Mouse (Mus musculus) heart, embryonic 11.5 days (tissue): ENCODE data around the gene Snd1. TPM values are rescaled to one million over a fixed set of nuclear protein-coding genes. Genes with fewer than 3 reads are reported as not detected.

Experiments used
- ATAC-seq: fragments of 200-750 bp; cut with Nextera tagmentation; replicated peaks from 2 replicates; pipeline ENCODE4 v1.8.0; 2017; ENCODE audit warnings: moderate library complexity; ENCODE audit not compliant: insufficient number of reproducible peaks, low FRiP score, low TSS enrichment
- H3K27ac ChIP-seq: fragments of 300-500 bp; sonication (generic); 2 replicates; pipeline ENCODE4 v1.5.1; 2014; ENCODE audit warnings: mild to moderate bottlenecking, low read depth, low read length
- H3K27me3 ChIP-seq: fragments of 300-500 bp; sonication (generic); 2 replicates; pipeline ENCODE4 v1.6.1; 2014; ENCODE audit warnings: mild to moderate bottlenecking, low read length, mixed read lengths; ENCODE audit not compliant: control insufficient read depth, insufficient read depth
- H3K36me3 ChIP-seq: fragments of 300-500 bp; sonication (generic); 2 replicates; pipeline ENCODE4 v1.6.1; 2014; ENCODE audit warnings: mild to moderate bottlenecking, low read length, moderate library complexity, mixed read lengths; ENCODE audit not compliant: control insufficient read depth, insufficient read depth
- H3K4me1 ChIP-seq: fragments of 300-500 bp; sonication (generic); 2 replicates; pipeline ENCODE4 v1.6.1; 2014; ENCODE audit warnings: low read length; ENCODE audit not compliant: control insufficient read depth, insufficient read depth
- H3K4me2 ChIP-seq: fragments of 300-500 bp; sonication (generic); 2 replicates; pipeline ENCODE4 v1.6.1; 2014; ENCODE audit warnings: mild to moderate bottlenecking, moderate library complexity
- H3K4me3 ChIP-seq: fragments of 300-500 bp; sonication (generic); 2 replicates; pipeline ENCODE4 v1.5.1; 2014; ENCODE audit warnings: low read depth, low read length
- H3K9ac ChIP-seq: fragments of 300-500 bp; sonication (generic); 2 replicates; pipeline ENCODE4 v1.6.1; 2014; ENCODE audit warnings: mild to moderate bottlenecking, low read depth, low read length, moderate library complexity
- H3K9me3 ChIP-seq: fragments of 300-500 bp; sonication (generic); replicated peaks from 2 replicates; pipeline ENCODE4 v1.6.1; 2016; ENCODE audit warnings: low read length; ENCODE audit not compliant: control insufficient read depth
- WGBS: fragments of 180-500 bp; shearing (Covaris S2); extraction: QIAGEN DNeasy Blood & Tissue Kit; methylation state at CpG from one replicate; pipeline ENCODE4 v1.1.7; 2014; ENCODE audit not compliant: insufficient replicate concordance; 5-methylcytosine and 5-hydroxymethylcytosine counted together
- polyA plus RNA-seq: library from polyadenylated mRNA; unstranded; fragments of >200 nt; fragmentation: Nextera tagmentation; extraction: Ambion mirVana; gene quantifications from 2 replicates; pipeline ENCODE4 v1.2.1, GENCODE M21; 2014

Snd1 gene
- polyA plus RNA-seq, 1 experiment from 2014 or later, result 87.9 TPM

DNA sequence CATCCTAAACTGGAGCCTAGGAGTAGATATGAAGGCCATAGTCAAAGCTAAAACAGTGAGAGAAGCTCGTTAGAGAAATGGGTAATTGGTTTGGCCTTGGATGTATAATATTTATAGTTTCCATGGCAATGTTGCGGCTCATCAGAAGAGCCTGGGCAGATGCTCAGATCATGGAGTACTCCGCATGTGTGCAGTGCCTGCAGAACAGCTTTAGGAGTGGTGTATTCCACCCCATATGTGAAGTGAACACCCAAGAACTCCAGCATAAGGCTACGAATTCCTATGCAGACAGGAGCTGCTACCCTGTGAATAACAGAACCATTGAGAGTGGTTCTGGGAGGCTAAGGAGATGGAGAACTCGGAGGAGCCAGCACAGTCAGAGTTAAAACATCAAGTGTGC lies 272.1 kb downstream of the Snd1 start:
- Histone ChIP-seq H3K27ac (no peak overlapping the region), H3K9me3 (no peaks in the 10 kb centered on the region), H3K36me3 (peaks cover 4% of the 10 kb centered on the region), H3K9ac (no peak overlapping the region), H3K4me2 (no peak overlapping the region), H3K4me3 (no peak overlapping the region), H3K27me3 (no peaks in the 10 kb centered on the region), H3K4me1 (peaks cover 20% of the 10 kb centered on the region)
- 88% methylated on average over 5 of the region's 5 CpGs for WGBS
- ATAC-seq, result no peak

DNA sequence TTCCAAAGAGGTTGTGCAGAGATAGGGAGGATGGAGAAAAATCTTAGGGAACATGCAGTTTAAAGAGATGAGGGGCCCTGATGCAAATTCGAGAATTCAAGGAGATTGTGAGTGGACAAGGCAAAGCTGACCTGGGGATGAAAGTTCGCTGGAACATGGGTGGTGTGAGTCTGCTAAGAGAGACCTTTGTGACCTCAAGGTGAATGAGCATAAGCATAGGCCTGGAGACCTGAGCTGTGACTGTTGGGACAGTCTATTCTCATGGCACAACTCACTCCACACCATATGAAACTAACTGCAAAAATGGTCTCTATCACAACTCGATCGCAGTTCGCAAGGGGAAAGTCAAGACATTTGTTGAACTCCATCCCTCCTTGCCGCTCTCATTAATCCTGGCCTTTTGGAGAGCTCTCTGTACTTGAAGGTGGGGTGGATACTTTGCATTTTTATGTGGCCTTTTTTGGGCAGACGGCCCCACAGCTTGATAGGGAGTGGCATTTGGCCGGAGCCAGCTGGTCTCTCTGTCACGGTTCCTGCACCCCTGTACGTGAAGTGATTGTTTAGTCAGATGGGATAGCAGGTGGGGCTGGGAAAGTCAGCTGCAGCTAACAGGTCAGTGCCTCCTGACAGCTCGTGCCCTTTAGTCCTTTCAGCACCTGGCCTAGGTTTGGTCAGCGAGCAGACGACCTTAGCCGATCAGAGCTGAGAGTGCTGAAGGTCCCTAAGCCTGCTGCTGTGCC lies 273.2 kb downstream of the Snd1 start:
- ATAC-seq, result no peak
- Histone ChIP-seq H3K36me3 (peaks cover 4% of the 10 kb centered on the region), H3K27ac (no peak overlapping the region), H3K4me2 (no peak overlapping the region), H3K4me1 (peaks cover 16% of the 10 kb centered on the region), H3K9ac (no peak overlapping the region), H3K27me3 (no peaks in the 10 kb centered on the region), H3K9me3 (no peaks in the 10 kb centered on the region), H3K4me3 (no peak overlapping the region)
- WGBS, result 62% methylated on average over 14 of the region's 14 CpGs

DNA sequence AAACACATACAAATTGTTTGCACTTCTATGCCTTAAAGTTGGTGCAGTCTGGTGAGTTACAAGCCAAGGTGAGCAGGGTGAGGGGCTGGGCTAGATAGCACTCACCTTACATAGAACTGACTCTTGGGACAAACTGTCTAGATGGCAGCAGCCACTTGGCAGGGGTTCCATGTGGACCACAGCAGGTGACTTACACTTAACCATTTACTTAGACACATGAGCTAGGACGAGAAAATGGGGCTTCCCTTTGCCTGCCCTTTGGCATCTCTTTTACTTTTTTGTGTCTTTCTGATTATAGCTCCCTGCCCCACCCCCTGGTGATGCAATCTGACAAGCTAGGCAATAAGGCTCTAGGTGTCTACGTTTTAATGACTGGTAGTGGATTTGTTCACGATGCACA lies 274.3 kb downstream of the Snd1 start:
- no peak for ATAC-seq
- no peaks in the 10 kb centered on the region for H3K9me3 ChIP-seq
- no peak overlapping the region for H3K4me3 ChIP-seq
- H3K9ac ChIP-seq, result no peak overlapping the region
- H3K4me1 ChIP-seq, result peaks cover 5% of the 10 kb centered on the region
- no peaks in the 10 kb centered on the region for H3K27me3 ChIP-seq
- H3K36me3 ChIP-seq, result peaks cover 4% of the 10 kb centered on the region
- 78% methylated on average over 3 of the region's 3 CpGs for WGBS
- H3K4me2 ChIP-seq, result no peak overlapping the region
- no peak overlapping the region for H3K27ac ChIP-seq

DNA sequence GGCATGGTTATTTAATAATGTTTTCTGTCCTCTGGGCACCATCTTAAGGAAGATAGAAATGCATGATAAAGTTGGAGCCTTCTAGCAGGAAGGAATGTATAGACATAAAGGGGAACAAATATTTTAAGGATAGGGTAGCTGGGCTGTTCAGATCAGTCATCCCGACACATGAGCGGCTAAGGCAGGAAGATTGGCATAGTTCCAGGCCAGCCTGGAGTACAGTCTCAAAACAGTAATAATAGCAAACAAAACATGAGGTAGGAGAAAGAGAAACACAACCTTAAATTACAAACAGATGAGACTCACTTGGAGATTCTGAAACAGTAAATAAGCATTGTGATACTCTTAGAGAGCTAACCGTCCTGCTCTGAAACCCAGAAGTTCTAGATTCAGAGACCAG lies 276.2 kb downstream of the Snd1 start:
- no peak for ATAC-seq
- Histone ChIP-seq H3K4me2 (no peak overlapping the region), H3K4me3 (no peak overlapping the region), H3K4me1 (peaks cover 5% of the 10 kb centered on the region), H3K9ac (no peak overlapping the region), H3K36me3 (0 out of 2 replicates have a peak, but pooled peaks cover 4% of the 10 kb centered on the region), H3K27ac (no peak overlapping the region), H3K27me3 (no peaks in the 10 kb centered on the region), H3K9me3 (no peaks in the 10 kb centered on the region)
- 77% methylated on average over 3 of the region's 3 CpGs for WGBS

DNA sequence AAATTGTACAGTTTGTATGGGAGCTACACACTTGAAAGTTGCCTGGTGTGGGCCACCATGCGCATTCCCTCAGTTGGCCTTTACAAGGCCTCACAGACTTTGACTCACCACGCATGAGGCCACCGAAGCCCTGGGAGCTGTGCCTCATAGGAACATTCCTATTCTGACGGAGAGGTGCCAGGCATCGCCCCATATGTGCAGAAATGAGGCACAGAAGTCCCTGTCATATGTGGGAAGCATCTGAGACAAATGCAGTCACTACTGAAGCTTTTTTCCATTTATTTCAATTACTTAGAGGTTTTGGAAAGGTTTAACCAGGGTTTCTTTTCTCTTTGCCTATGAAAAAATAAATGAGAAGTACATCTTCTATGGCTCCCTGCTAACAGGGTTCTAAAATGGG lies 278.3 kb downstream of the Snd1 start:
- Histone ChIP-seq H3K9ac (no peak overlapping the region), H3K27me3 (no peaks in the 10 kb centered on the region), H3K27ac (no peak overlapping the region), H3K9me3 (no peaks in the 10 kb centered on the region), H3K4me2 (no peak overlapping the region), H3K4me3 (no peak overlapping the region), H3K4me1 (peaks cover 1% of the 10 kb centered on the region), H3K36me3 (no peaks in the 10 kb centered on the region)
- WGBS, result 96% methylated on average over 5 of the region's 5 CpGs
- no peak for ATAC-seq

DNA sequence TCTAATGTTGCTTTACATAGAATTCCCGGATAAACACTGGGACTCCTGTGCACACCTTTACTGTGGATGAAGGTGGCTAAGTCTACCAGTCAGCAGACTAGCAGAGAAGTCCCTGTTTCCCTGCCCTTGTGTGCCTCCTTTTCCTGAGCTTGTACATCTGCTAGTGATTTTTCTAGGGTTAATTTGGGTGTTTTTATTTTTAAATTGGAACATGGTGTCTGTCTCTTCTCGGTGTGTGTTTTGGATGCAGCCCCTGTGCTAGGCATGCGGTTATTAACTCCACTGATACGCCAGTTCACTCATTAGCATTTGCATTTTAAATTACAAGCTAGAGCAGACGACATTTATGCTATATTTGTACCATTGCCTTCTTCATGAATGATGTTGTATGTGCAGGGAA lies 278.7 kb downstream of the Snd1 start:
- Histone ChIP-seq H3K9me3 (no peaks in the 10 kb centered on the region), H3K4me1 (no peaks in the 10 kb centered on the region; the same call in 1 of the 2 replicates), H3K27me3 (no peaks in the 10 kb centered on the region), H3K27ac (no peak overlapping the region), H3K4me3 (no peak overlapping the region), H3K4me2 (no peak overlapping the region), H3K36me3 (no peaks in the 10 kb centered on the region), H3K9ac (no peak overlapping the region)
- 91% methylated on average over 5 of the region's 5 CpGs for WGBS
- no peak for ATAC-seq

DNA sequence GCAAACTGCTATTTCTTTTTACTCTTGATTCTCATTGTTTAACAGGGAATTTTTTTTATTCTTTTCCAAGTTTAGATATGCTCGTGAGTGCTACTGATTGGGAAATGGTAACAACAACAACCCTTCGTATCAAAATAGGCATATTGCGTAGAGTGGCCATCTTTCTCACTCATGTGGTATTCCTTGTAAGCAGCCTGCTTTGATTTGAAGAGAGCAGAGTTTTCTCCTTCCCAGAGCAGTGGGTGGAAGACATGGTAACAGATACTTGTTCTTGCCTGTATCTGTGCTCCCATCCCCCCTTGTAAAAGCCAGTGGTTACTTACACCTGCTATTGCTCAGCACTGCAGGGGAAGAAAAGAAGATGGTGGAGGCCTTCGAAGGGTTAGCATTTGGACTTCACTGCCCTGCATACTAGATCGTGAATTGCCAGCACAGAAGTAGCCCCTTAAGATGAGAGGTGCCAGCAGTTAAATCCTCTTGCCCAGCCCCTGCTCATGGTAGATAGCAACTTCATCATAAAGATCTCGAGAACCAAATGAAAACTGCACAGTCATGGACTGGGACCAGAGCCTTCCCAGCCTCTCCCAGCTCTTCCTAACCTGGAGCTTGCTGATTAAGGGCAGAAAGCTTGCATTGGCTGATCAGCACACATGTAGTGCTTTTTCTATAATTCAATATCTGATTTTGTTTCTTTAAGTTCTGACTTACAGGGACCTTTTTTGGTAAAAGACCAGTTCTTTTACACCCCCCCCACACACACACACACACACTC lies 279.4 kb downstream of the Snd1 start:
- H3K27me3 ChIP-seq, result no peaks in the 10 kb centered on the region
- no peaks in the 10 kb centered on the region; the same call in 1 of the 2 replicates for H3K4me1 ChIP-seq
- no peaks in the 10 kb centered on the region for H3K36me3 ChIP-seq
- no peak overlapping the region for H3K9ac ChIP-seq
- ATAC-seq, result no peak
- no peak overlapping the region for H3K4me2 ChIP-seq
- WGBS, result 87% methylated on average over 6 of the region's 6 CpGs
- no peaks in the 10 kb centered on the region for H3K9me3 ChIP-seq
- H3K27ac ChIP-seq, result no peak overlapping the region
- H3K4me3 ChIP-seq, result no peak overlapping the region

DNA sequence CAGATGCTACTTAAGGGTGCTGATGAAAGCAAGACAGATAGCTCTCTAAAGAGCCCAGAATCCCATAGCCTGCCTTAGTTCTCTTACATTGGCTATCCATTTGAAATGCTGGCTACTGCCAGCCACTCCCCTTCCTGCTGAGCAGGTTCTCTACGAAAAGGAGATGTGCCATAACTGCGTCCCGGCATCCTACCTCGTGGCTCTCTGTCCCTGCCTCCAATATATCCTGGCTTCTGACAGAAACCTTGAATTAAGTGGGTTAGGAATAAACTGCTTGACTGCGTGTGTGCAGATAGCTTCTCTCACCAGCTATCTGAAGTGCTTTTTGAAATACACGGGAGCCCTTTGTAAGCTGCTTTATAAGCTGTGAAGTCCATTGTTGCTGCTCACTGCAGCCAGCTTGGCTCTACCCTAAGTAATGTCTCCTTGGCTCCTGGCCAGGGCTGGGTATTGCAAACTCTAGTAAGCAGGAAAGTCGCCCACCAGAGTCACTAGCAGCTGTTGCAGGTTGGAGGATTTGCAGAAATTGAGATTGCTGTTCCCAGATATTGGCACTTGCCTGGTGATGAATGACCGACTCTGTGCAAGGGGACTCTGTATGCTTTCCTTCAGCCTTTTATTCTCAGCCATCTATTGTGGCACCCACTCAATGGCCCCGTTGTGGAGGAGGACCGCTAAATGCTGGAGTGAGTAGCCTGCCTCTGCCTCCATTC lies 281.5 kb downstream of the Snd1 start:
- Histone ChIP-seq H3K4me3 (no peak overlapping the region), H3K4me2 (no peak overlapping the region), H3K27me3 (no peaks in the 10 kb centered on the region), H3K9ac (no peak overlapping the region), H3K36me3 (no peaks in the 10 kb centered on the region), H3K27ac (no peak overlapping the region), H3K4me1 (peaks cover 3% of the 10 kb centered on the region; the same call in 1 of the 2 replicates), H3K9me3 (no peaks in the 10 kb centered on the region)
- WGBS, result 68% methylated on average over 10 of the region's 10 CpGs
- no peak for ATAC-seq
